Mouse (Mus musculus) cerebellum, postnatal 14 days (tissue): ENCODE measurements around the gene Baiap2.

Experiments used
- DNase-seq, 2 experiments: peaks; one replicate each; pipeline ENCODE4 v3.0.0; 2021; ENCODE audit warnings: mixed read lengths in 2 of 2

Gene Baiap2

DNA sequence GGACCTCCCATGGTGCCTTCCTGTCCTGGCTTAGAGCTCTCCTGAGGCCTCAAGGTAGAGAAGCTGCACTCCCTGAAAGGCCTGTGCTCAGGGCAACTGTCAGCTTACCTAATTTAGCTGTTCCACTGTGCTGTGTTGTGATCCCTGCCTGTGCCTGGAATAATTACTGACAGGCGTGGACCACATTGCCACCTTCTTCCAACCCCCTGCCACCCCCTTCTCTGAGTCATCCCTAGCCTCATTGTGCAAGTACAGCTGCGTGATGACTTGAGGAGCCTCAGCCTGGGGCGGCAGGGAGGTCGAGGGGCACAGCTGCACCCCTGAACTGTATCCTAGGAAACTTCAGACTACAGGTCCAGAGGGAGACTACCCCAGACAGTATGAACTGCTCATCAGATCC lies 5.7 kb downstream of the Baiap2 start:
- no peak for DNase-seq

DNA sequence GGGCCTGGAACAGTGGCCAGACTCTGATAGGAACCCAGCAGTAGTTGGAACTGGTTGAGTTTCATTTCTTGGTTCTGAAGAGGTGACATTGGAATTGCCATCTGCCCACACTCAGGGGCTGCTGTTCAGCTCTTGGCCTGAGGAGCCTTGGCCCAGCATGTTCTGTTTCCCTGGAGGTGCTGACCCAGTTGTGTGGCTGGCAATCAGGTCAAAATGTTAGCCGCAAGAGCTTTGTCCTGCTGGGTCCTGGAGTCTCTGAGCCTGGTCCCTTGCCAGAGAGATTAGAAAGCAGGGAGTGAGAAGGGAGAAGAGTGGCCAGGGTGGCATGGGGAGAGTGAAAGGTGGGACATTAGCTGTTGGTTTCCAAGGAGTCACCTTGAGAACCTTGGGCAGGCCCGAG lies 6.2 kb downstream of the Baiap2 start:
- DNase-seq: peak in 1 of 2 experiments; percentile 52

DNA sequence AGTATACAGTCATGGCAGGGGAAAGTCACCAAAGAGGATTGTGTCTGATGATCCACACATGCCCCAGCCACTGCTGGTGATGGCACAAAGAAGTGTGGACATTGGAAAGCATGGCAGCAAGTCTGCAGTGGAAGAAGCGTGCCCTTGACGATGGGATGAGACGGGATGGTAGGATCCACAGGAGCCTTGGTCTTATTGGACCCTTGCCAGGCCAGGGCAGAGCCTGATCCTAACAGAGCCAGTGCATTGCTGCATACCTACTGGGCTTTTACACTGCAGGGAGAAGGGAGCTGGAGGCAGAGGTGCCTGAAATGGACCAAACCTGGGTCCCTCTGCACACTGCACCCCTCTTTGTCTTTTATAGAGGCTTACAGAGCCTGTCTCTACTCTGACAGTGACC lies 8.0 kb downstream of the Baiap2 start:
- DNase-seq: peak in 1 of 2 experiments; percentile 47

DNA sequence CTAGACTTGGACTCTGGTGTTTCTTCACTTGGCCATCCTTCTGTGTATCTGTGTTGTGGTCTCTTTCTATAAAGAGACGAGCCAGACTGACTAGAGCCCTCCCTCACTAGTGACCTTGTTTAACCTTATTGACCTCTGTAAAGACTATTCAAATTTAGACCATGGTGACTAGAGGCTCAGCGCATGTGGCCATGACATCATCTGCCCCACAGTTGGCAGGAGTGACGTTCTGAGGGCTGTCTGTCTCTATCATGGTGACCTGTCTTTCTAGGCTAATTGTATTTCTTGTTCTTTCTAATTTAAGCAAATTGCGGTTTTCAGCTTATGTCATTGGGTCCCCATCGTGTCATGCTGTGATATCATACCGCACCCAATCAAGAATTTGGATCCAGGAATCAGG lies 8.8 kb downstream of the Baiap2 start:
- no peak for DNase-seq

DNA sequence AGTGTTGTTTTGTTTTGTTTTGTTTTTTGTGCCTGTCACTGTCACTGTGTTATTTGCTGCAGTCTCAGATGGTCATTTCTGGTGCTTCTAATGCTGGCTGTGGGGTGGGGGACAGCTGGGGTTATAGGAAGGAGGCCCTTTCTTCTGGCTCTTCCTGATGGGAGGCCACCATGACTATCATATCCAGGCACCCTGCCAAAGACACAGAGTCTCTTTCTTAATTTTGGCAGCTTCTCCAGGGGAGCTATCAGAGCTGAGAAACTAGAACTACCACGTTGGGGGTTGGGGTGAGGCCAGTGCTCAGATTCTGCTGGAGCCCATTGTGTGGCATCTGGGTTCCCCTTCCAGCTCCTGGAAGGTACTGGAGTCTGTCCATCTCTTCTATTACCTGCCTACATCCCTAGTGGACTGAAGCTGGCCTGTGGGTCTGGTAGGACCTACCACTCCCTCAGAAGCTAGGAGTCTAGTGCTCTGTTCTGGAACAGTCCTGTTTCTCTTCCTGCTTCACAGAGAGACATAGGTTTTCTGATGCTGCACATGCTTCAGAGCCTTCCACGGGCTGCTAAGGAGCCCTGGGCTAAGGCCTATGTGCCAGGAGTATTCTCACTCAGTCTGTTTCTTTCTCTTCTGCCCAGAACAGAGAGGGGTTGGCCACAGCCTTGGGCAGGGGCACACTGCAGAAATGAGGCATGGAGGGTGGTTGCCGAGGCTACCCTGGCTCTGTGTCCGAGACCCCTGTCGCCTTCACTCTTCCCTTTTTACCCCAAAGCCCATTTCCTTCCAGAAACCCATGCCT lies 10.1 kb downstream of the Baiap2 start:
- DNase-seq: no peak

DNA sequence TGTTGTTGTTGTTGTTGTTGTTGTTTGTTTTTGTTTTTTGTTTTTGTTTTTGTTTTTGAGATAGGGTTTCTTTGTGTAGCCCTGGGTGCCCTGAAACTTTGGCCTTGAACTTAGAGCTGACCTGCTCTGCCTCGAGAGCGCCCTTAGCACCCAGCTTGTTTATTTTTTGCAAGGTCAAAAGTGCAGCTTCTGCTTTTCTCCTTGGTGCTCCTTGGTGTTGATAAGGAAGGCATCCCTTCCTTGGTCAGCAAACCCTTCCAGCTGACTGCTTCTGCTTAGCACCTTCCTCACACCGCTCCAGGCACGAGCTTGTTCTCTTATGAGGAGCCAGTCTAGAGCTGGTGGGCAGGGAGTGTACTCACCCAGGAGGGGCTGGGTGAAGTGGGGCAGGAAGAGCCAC lies 11.7 kb downstream of the Baiap2 start:
- DNase-seq: no peak

DNA sequence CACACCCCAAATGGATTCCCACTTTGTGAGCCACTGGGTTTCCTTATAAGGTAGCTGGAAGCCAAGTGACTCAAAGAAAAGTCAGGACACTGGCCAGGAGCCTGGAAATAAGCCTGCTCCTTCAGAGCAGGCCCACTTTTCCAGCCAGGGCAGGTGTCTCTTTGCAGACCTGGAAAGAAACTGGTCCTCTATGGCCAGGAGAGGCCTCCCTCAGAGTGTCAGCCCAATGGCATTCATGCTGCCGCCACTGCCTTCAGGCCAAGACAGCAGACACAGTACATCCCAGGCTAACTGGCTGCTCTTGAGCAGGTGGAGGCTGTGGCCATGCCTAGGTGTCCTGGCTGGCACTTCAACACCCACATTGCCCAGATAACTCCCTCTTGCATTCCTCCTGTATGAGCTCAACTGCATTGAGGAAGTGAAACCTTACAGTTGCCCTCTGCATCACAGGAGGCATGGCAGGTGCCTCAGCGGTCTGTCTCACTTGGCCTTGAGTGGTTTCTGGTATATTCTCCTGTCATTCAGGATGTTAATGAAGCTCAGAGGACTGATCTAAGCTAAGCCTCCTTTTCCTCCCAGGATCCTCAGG lies 12.3 kb downstream of the Baiap2 start:
- DNase-seq: peak in 1 of 2 experiments; percentile 55

DNA sequence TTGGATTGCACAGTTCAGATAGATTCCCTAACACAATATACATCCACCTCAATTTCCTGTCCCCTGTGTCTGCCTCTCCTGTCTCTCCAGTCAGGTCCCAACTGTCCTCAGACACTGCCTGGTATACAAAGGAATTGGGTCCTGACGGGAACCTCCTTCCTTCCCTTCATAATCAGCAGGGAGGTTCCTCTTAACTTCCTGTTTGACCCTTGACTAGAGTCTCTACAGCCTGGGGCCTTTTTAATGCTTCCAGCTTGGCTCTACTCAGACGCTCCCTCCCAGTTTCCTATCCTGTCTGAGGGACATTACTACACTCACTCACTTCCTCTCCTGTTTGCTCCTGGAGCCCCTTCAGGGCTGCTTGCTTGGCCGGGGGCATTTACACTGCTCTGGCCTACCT lies 12.9 kb downstream of the Baiap2 start:
- DNase-seq: no peak

DNA sequence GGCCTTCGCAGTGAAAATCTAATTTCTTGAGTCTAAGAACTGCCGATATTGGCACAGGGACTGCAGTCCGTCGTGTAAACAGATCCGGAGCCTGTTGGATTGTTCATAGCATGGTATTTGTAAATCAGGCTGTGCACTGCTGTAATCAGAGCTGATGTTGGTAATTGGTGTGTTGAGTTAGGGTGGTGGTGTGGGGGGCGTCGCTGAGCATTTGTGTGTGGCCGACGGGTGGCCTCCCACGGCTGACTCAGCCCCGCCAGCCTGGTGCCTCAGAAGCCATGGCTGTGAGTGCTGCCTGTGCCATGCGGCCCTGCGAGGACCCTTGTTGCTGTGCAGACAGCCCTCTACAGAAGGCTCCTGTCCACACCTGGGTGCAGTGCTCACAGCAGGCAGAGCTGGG lies 14.0 kb downstream of the Baiap2 start:
- no peak for DNase-seq

DNA sequence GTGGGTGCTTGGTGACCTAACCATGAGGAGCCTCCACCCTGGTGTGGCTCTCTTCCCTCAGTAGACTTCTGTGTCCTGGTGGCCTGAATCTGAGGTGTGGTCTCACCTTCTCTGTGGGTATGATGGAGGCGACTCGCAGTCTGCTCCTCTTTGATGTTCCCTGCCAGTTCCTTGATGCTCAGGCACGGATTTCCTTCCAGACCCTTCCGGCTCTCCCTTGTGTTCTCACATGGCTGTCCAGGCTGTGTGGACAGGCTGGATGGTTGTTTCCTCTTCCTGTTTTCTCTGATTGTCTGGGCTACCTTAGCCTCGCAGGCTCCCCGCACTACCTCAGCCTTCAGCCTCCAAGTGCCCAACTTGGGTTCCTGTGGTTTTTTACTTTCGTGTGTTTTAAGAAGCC lies 16.3 kb downstream of the Baiap2 start:
- DNase-seq: no peak

DNA sequence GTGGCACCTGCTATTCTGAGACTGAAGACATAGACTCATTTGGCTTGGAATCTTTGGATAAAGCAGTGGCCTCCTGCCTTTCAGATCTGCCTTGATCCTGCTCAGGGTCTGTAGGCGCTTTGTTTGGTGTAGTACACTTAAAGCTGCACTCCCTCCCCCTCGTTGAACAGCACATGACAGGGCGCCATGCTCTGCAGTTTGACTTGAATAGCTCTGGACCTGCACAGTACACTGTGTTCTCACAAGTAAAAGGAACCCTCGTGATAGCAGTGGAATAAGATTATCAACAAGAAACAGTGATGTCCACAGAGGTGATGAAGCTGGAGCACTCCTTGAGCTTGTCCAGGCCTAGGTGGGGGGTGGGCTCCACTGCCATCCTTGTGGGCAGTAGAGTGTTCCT lies 17.2 kb downstream of the Baiap2 start:
- DNase-seq: no peak

DNA sequence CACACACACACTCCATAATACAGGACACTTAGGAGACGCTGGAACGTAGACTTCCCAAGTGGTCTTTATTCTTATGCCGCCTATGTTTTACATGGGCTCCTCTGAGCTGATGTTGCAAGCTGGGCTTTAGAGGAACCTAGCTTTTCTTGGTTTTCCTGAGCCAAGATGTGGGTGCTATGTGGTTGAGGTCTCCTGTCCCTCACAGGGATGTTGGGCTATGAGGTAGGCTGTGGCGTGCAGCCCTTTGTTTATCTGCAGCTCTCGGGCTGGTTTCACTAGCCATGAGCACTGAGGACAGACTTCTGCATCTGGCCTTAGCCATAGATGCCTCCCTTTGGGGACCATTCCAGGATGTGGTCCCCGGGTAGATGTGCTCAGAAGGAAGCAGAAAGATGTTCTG lies 18.1 kb downstream of the Baiap2 start:
- no peak for DNase-seq

DNA sequence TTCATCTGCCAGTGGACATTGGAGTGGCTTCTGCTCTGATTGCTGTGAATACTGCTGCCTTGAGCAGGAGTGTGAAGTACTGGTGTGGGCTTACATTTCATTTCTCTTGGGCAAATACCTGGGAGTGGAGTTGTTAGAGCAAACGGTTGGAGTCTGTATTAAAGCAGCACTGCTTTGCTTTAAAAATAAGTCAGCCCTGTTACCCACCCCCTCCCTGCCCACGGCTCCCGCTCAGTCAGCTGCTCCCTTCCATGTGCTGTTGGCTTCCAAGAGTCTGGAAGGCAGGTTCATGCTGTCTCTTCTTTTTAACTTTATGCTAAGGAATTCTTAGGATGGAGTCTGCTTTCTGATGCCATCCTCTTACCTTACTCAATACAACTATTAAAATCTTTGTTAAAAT lies 18.9 kb downstream of the Baiap2 start:
- DNase-seq: no peak

DNA sequence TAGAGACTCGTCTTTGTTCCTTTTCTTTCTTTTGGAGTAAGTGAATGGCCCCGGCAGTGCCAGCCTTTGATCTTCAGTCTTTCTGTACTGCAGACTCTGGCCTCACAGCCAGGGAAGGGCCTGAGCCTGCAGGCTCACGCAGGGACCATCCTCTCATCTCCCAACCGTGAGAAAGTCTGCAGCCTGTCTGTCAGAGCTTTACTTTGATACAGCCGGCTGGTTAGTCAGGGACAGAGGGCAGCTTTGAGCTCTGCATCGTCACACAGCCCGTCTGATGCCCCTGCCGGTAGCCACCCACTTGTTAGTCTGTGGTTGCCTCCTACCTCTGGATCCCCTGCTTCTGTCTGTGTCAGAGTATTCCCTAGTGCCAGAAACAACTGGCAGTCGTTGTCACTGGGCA lies 22.5 kb downstream of the Baiap2 start:
- DNase-seq: no peak

DNA sequence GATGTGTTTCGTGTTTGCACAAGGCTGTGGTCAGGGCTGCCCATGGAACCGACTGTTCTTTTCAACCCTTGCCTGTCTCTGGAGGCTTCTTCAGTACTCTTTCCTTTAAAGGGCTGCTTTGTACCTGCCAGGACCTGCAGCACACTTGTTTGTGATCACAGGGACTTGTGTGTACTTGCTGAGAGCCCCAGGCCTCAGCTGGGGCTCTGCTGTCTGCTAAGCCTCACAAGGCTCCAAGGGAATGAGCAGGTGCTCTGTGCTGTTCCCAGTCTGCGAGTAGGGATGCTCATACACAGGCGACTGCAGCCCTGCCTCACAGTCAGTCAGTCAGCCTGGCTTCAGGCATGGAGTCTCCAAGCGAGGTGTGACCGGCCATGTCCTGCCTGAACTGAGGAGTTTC lies 23.7 kb downstream of the Baiap2 start:
- no peak for DNase-seq

DNA sequence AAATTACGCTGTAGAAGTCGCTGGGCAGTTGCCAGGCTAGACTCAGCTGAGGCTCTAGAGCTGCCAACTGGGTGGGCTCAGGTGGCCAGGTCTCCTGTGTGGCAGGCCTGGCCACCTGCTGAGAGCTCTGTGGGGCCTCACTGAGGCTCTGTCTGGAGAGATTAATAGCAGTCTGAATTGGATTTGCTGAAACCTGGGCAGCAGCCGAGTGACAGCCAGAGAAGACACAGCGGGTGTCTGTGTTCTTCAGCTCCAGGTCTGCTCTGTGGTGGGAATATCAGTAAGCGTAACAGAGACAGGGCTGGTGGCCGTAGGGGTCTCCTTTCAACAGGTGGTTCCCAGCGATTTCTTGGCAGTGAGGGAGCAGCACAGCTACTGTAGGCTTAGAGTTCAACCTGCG lies 24.8 kb downstream of the Baiap2 start:
- DNase-seq: no peak

DNA sequence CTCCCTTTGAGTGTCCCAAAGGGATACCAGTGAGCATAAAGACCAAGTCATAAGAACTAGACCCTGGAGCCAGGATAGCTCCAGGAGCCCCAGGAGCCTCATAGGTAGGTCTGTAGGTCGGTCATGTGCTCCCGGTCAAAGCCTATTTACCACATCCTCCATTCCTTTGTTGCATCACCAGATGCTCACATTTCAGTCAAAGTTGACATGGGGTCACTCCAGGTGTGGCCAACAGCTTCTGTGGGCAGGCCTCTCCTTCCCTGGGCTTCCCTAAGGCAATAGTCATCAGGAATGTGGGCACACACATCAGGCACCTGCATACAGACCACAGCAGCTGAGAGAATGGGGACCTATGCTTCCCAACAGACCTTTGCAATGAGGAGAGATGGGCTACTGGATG lies 25.3 kb downstream of the Baiap2 start:
- DNase-seq: no peak

DNA sequence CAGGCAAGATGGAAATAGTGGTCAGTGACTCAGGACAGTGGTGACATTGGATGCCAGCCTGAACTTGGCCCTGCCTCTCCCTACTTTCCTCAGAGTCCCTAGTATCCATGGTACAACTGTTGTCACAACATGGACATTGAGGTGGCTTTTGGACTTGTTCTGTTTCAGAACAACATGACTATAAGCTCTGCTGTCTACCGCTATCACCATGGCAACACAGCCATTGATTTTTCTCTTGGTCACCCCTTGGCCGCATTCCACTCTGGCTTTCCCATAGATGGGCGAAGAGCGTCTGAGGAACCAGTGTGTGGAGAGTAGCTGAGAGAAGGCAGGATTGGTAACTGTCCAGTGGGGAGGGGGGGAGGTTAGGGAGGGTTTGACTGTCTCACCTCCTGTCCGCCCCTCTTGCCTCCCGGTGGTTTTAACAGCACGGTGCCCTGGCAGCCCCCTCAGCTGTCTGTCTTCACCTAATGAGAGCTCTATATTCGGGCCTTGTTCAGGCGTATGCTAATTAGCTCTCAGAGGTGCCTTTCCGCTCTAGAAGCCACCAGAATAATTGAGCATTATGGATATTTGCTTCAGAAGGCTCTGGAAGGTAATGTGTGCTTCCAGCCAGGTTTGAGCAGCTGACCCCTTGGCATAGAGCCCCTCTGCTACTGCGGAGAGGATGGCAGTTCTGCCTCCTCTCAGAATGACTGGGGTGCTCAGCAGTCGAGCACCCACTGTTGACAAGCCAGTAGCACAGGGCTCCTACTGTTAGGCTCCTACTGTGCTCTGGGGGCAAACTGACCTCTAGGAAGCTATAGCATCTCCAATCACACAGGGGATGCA lies 27.7 kb downstream of the Baiap2 start:
- peak; percentile 82 for DNase-seq

DNA sequence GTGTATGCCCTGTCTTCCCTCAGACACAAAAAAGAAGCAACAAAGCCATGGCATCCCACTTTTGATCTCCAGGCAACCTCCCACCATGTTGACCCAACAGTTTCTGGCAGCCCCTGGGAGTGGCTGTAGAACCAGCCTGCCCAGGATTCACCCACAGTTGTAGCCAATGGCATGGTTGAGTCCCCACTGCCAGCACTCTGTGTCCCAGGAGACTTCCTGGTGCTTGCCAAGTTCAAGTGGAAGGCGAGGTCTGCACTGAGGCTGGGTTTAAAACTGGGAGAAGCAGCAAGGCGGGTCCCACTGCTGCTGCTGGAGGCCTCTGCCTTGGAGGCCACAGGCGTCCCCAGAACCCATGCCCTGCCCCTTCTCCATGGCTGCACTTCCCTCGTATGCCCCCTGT lies 31.2 kb downstream of the Baiap2 start:
- DNase-seq: no peak

DNA sequence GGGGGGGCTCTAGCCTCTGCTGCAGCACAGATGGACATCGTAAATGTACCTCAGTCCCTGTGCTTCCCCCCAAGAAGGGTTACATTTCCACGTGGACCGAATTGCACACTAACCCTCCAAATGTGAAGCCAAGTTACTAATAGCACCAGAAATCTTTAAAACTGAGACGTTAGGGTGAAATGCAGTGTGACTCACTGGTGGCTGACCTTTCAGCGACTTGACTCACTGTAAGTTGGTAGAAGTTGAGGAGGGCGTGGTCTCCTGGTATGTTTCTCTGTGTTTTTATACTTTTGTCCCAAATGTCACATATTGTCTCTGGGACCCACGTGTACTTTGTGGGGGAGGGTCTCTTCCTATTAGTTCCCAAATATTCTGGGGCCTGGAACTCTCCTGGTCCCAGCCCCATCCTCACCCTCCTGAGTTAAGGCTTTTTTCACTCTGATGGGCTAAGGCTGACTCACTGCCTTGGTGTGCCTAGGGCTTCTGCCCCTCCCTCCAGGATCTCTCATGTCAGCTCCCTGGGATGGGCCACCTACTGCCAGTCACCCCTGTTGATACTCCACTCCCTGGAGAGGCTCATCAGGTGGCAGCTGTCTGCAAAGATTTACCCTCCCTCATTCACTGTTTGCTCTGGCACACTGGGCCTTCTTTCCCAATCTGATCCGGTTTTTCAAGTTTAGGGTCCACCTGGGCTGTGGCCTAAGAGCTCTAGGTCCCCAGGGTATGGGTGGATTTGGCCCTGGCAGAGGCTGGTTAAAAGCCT lies 33.4 kb downstream of the Baiap2 start:
- no peak for DNase-seq

DNA sequence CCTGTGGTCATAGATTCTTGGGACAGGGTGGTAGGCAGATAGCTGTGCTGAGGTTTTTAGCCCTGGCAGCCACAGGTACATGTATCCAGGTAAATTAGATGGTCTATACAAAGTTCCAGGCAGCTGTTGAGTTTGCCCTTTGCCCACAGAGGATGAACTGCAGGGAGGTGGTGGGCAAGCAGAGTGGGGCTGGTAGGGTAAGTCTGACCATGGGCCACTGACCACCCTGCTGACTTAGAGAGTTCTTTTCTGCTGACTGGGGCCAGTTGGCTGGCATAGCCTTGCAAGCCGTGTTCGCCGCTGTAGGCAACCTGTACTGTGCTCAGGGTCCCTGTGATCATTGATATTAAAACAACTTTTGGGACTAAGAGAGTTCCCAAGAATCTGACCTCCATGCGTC lies 36.1 kb downstream of the Baiap2 start:
- no peak for DNase-seq

DNA sequence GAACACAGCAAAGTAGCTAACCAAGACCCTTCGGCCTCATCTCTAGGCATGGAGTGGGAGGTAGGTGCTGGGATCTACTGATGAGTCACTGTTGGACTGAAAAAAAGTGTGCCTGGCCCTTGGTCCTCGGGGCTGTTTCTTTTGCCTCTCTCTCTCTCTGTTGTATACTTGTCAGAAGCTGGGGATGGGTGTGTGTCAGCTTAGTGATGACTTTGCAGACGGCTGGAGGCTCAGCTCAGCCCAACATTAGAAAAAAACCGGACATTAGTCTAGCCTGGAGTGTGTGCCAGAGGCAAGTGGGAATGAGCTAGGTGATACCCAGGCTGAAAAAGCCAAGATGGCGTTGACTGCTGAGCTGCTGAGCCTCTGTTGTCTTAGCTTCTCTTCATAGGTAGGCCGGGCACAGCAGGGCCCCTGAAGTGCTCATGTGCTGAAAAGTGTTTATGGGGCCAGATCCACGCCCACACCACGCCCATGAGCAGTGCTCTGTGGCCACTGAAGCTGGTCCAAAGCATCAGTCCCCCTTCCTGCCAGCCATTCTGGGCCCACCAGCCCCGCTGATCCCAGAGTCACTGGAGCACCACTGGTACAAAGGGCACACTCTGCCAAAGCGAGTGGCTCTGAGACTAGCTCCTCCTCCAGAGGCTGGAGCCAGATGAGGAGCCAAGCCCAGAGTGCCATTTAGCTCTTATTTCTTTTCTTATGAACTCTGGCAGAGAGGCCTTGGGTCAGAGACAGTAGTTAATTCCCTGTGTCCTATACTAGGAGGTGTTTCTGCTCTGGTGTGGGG lies 37.2 kb downstream of the Baiap2 start:
- no peak for DNase-seq
